Mouse (Mus musculus) cortical plate, adult 2 months (tissue): ENCODE results near the gene Hist1h2bg. TPM values are rescaled to one million over a fixed set of nuclear protein-coding genes. Genes with fewer than 3 reads are reported as not detected.
"Not testable (repeated sequence)": the region's sequence is repeated elsewhere in the genome, so short reads cannot be mapped to it uniquely, and the experiment has no call there.

Experiments
- H3K27ac ChIP-seq: fragments of 200-500 bp; 2 replicates; pipeline ENCODE4 v1.5.1; 2012; ENCODE audit warnings: low read length, control low read depth, inconsistent platforms; ENCODE audit not compliant: insufficient read depth
- H3K4me1 ChIP-seq: fragments of 200-500 bp; 2 replicates; pipeline ENCODE4 v1.6.1; 2011; ENCODE audit warnings: low read length; ENCODE audit not compliant: control insufficient read depth, insufficient read depth
- H3K4me3 ChIP-seq: fragments of 200-500 bp; 2 replicates; pipeline ENCODE4 v1.5.1; 2011; ENCODE audit warnings: mild to moderate bottlenecking, low read length, control low read depth; ENCODE audit not compliant: insufficient read depth
- CTCF ChIP-seq: fragments of 200-500 bp; IDR thresholded peaks from 2 replicates; pipeline ENCODE4 v1.5.1; 2011; ENCODE audit warnings: mild to moderate bottlenecking, control low read depth, low read length; ENCODE audit not compliant: insufficient read depth; ENCODE audit errors: extremely low read depth
- POLR2A ChIP-seq: fragments of 200-500 bp; IDR thresholded peaks from 2 replicates; pipeline ENCODE4 v1.6.1; 2011; ENCODE audit warnings: mild to moderate bottlenecking, low read length, control low read depth; ENCODE audit not compliant: insufficient read depth; ENCODE audit errors: extremely low read depth
- polyA plus RNA-seq: library from polyadenylated mRNA; depleted of rRNA; stranded (reverse); fragments of >200 nt; gene quantifications from 2 replicates; pipeline ENCODE4 v1.2.3, GENCODE M21; 2012

Hist1h2bg gene
- polyA plus RNA-seq, 1 experiment, result 11.4 TPM

- Histone ChIP-seq H3K27ac (peak within 1 kb of the TSS; percentile 76), H3K4me3 (peak within 1 kb of the TSS; percentile 47), H3K4me1 (peaks cover 4% of the 10 kb centered on the region; the same call in 1 of the 2 replicates)
- TF ChIP-seq POLR2A (peak; percentile 99), CTCF (no peak)
These were observed 40.0 kb upstream of the Hist1h2bg start, which contains the start of gene Hist1h4h for GRCm38 (mm10) chr13:23530901-23531875. Gene Hist1h4h, plus strand, starts transcription at chr13:23531050.

- Histone ChIP-seq H3K4me1 (peaks cover 4% of the 10 kb centered on the region; the same call in 1 of the 2 replicates), H3K4me3 (no peak overlapping the region; the same call in 1 of the 2 replicates), H3K27ac (no peak overlapping the region)
- TF ChIP-seq POLR2A (no peak), CTCF (no peak)
These were observed 38.7 kb upstream of the Hist1h2bg start for GRCm38 (mm10) chr13:23532262-23533075.

GRCm38 (mm10) chr13:23533560-23534367 lies 37.4 kb upstream of the Hist1h2bg start, which contains the start of gene Hist1h2af:
Gene Hist1h2af, plus strand, starts transcription at chr13:23533906.
- H3K4me3 ChIP-seq, result peak within 1 kb of the TSS; percentile 25
- not testable (repeated sequence) for H3K4me1 ChIP-seq, H3K27ac ChIP-seq

GRCm38 (mm10) chr13:23534368-23535131 lies 36.6 kb upstream of the Hist1h2bg start:
- no peak overlapping the region for H3K27ac ChIP-seq
- no peak for TF ChIP-seq CTCF
- TF ChIP-seq POLR2A, result no peak
- H3K4me3 ChIP-seq, result peak overlapping the region; percentile 24; the same call in 1 of the 2 replicates
- H3K4me1 ChIP-seq, result peaks cover 4% of the 10 kb centered on the region; the same call in 1 of the 2 replicates

GRCm38 (mm10) chr13:23535137-23536075 lies 35.8 kb upstream of the Hist1h2bg start, which contains the start of gene Hist1h3g:
Gene Hist1h3g, plus strand, starts transcription at chr13:23535422.
- H3K4me1 ChIP-seq, H3K27ac ChIP-seq: not testable (repeated sequence)
- H3K4me3 ChIP-seq, result peak within 1 kb of the TSS; percentile 24

- no peak for TF ChIP-seq CTCF
- no peak for TF ChIP-seq POLR2A
- H3K4me3 ChIP-seq, result no peak overlapping the region
- H3K27ac ChIP-seq, result no peak overlapping the region
- H3K4me1 ChIP-seq, result peaks cover 4% of the 10 kb centered on the region; the same call in 1 of the 2 replicates
These were observed 34.9 kb upstream of the Hist1h2bg start for GRCm38 (mm10) chr13:23536076-23536822.

GRCm38 (mm10) chr13:23537006-23537710 lies 34.0 kb upstream of the Hist1h2bg start:
- Histone ChIP-seq H3K27ac (no peak overlapping the region), H3K4me3 (no peak overlapping the region), H3K4me1 (peaks cover 4% of the 10 kb centered on the region; the same call in 1 of the 2 replicates)
- TF ChIP-seq POLR2A (no peak), CTCF (no peak)
